In genomic region chr6:65164977-65165376, GRCm38 (mm10) we compare ENCODE assay signal across 15 mouse cellular contexts. TPM values are rescaled to one million over a fixed set of nuclear protein-coding genes. Genes with fewer than 3 reads are reported as not detected.
DNase-seq lines count a peak whose midpoint lies in the region; TF ChIP-seq lines count a peak whose summit lies in the region.
"Had no signal": no experiment of that assay in that cellular context is flagged by ENCODE, and none has a peak within 500 bp of the region (broad histone marks: within the 10 kb centered on the region; RNA-seq: fewer than 3 reads in every experiment).

No protein-coding gene starts in this region.

- H3K36me3 ChIP-seq in macrophage (ENCODE audit: inconsistent target): no peaks in the 10 kb centered on the region
- H3K36me3 ChIP-seq: liver, embryonic 12.5 days had no signal

- TF ChIP-seq CTCF in layer of hippocampus, adult 2 months (conservative IDR thresholded peaks at IDR 0.05): no peak
- no peak for TF ChIP-seq CTCF in brain, embryonic 14.5 days (IDR thresholded peaks at IDR 0.05; ENCODE audit: borderline replicate concordance, extremely low read depth, insufficient read depth, insufficient read length)

- DNase-seq in layer of hippocampus, adult 2 months (ENCODE audit: low spot score in 2 of 2): no peak
- no peak for DNase-seq in layer of hippocampus, adult 11-12 months (ENCODE audit: low spot score)
- peak; percentile 16 for DNase-seq in ZHBTc4 (ENCODE audit: low read depth, low spot score)
- peak; percentile 15 for DNase-seq in brain, embryonic 14.5 days (ENCODE audit: low read depth)
- DNase-seq in thymus, postnatal 10 days (ENCODE audit: low spot score in 2 of 2): no peak
- DNase-seq in kidney, postnatal 25 days: no peak
- DNase-seq: adrenal gland, postnatal 10 days; gastrocnemius, postnatal 25 days; kidney, adult 2 months; lung, postnatal 14 days; midbrain, embryonic 14.5 days; right cerebral cortex, postnatal 25 days; thymus, adult 2 months had no signal

- 14% methylated on average over 5 of the region's 5 CpGs for WGBS in macrophage (ENCODE audit: missing documents)

- no peak for TF ChIP-seq POLR2A in brain, embryonic 14.5 days (IDR thresholded peaks at IDR 0.05; ENCODE audit: borderline replicate concordance, extremely low read depth, insufficient read depth, insufficient read length, poor library complexity, severe bottlenecking)

- peak overlapping the region; percentile 23; the same call in 1 of the 2 replicates for H3K27ac ChIP-seq in layer of hippocampus, adult 2 months
- H3K27ac ChIP-seq in macrophage: peak overlapping the region; percentile 91
- H3K27ac ChIP-seq: liver, embryonic 12.5 days had no signal

- H3K79me2 ChIP-seq in macrophage (ENCODE audit: inconsistent target): no peaks in the 10 kb centered on the region

- no peak overlapping the region for H3K4me3 ChIP-seq in layer of hippocampus, adult 2 months
- no peak overlapping the region for H3K4me3 ChIP-seq in macrophage (ENCODE audit: inconsistent target)
- H3K4me3 ChIP-seq: liver, embryonic 12.5 days had no signal

RNA-seq across cellular contexts. Expression of gene Hpgds, which starts 20.3 kb away (rescaled TPM):
- 1 to 10 TPM; 3.0 to 3.9 TPM for total RNA-seq in layer of hippocampus, adult 2 months (2021)
- polyA plus RNA-seq in brain, embryonic 14.5 days (2012; rRNA removed): 2.1 and 3.6 TPM in 2 replicates
- total RNA-seq in macrophage (2018; cell fraction: chromatin; rRNA removed): 1,000 to 10,000 TPM in 3 of 26 experiments, 100 to 1,000 TPM in 23; 104 to 1,343 (median 734) TPM
- total RNA-seq in macrophage (2018; cell fraction: cytosol; rRNA removed): 100 to 1,000 TPM; 121 to 274 (median 204) TPM
- total RNA-seq in macrophage (2018; cell fraction: nucleus; rRNA removed): 1,000 to 10,000 TPM in 1 of 26 experiments, 100 to 1,000 TPM in 25; 198 to 1,087 (median 535) TPM
- 160 to 320 TPM (median 215 TPM) in 3 replicates for polyA plus RNA-seq in macrophage (2018)

Comparison
In these comparisons a context has a peak if more than half of its experiments do, and no peak if none do; other contexts are left out.
1. DNase-seq: peak in ZHBTc4 (single experiment) and brain, embryonic 14.5 days (single experiment); none in layer of hippocampus, adult 2 months (0 of 2), layer of hippocampus, adult 11-12 months (single experiment), thymus, postnatal 10 days (0 of 2) and kidney, postnatal 25 days (0 of 2).
2. RNA of gene Hpgds, which starts 20.3 kb away (polyA plus RNA-seq): 160 to 320 TPM in macrophage; 2.1 to 3.6 TPM in brain, embryonic 14.5 days; every median in the first group is over 10 times any median in the second.